Mouse (Mus musculus) limb, embryonic 12.5 days (tissue): Measurements from ENCODE around the gene Adam12. TPM values are rescaled to one million over a fixed set of nuclear protein-coding genes. Genes with fewer than 3 reads are reported as not detected.
A peak's percentile ranks its signal among the peaks of the same experiment; 100 is the strongest.

Experiments used
- ATAC-seq: fragments of 200-750 bp; cut with Nextera tagmentation; 2 replicates; pipeline ENCODE4 v1.8.0; 2017; ENCODE audit warnings: low read depth, moderate TSS enrichment; ENCODE audit not compliant: insufficient number of reproducible peaks, insufficient read depth, low FRiP score, low TSS enrichment
- H3K27ac ChIP-seq: fragments of 300-500 bp; sonication (generic); 2 replicates; pipeline ENCODE4 v1.5.1; 2016; ENCODE audit warnings: mild to moderate bottlenecking, moderate library complexity
- H3K27me3 ChIP-seq: fragments of 300-500 bp; sonication (generic); 2 replicates; pipeline ENCODE4 v1.6.1; 2016; ENCODE audit warnings: mild to moderate bottlenecking, moderate library complexity
- H3K36me3 ChIP-seq: fragments of 300-500 bp; sonication (generic); 2 replicates; pipeline ENCODE4 v1.6.1; 2016; ENCODE audit warnings: mild to moderate bottlenecking, moderate library complexity
- H3K4me1 ChIP-seq: fragments of 300-500 bp; sonication (generic); replicated peaks from 2 replicates; pipeline ENCODE4 v1.6.1; 2016
- H3K4me2 ChIP-seq: fragments of 300-500 bp; sonication (generic); 2 replicates; pipeline ENCODE4 v1.6.1; 2016; ENCODE audit warnings: mild to moderate bottlenecking, moderate library complexity
- H3K4me3 ChIP-seq: fragments of 300-500 bp; sonication (generic); replicated peaks from 2 replicates; pipeline ENCODE4 v1.5.1; 2016; ENCODE audit warnings: mild to moderate bottlenecking
- H3K9ac ChIP-seq: fragments of 300-500 bp; sonication (generic); replicated peaks from 2 replicates; pipeline ENCODE4 v1.6.1; 2016; ENCODE audit warnings: mild to moderate bottlenecking, moderate library complexity
- H3K9me3 ChIP-seq: fragments of 300-500 bp; sonication (generic); 2 replicates; pipeline ENCODE4 v1.6.1; 2016; ENCODE audit warnings: mild to moderate bottlenecking, moderate library complexity
- WGBS: fragments of 180-500 bp; shearing (Covaris S2); methylation state at CpG from one replicate; pipeline ENCODE4 v1.1.7; 2016; 5-methylcytosine and 5-hydroxymethylcytosine counted together
- polyA plus RNA-seq: library from polyadenylated mRNA; unstranded; fragments of >200 nt; fragmentation: Nextera tagmentation; extraction: Ambion mirVana; gene quantifications from 2 replicates; pipeline ENCODE4 v1.2.1, GENCODE M21; 2016

Gene Adam12
- polyA plus RNA-seq, 1 experiment from 2014 or later = 4.9 TPM

DNA sequence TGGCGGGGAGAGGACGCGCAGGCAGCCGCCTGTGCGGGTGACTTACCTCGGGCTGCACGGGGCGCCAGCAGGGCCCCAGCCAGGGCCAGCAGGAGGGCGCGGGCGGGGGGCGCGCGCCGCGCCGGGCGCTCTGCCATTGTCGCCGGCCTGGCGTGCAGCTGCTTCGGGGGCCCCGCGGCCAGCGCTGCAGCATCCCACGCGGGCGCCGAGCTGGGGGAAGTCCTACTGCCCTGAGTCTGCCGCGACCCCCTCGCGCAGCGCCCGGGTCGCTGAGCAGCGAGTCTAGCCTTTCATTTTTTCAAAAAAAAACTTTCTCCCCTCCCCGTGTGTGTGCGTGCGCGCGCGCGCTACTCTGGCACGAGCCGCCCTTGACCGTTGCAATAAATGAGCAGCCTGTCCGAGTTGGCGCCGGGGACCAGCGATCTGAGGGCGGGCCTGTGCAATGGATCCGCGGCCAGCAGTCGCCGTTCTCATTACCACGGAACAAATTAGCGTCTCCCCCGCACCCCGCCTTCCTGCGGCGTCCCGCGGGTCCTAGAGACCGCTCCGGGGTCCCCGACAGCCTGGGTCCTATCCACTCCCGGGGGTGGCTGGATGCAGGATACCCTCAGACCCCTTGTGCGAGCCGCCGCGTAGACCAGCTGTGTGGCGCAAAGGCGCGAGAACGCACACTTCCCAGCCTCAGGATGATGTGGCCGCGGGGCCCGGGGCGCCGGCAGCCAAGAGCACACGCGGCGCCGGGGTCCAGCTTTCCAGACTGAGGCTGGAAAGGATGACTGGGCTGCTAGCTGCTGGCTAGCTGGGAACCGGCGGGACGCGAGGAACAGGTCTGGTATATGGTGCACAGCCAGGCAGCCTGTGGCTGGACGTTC lies 7.0 kb downstream of the Adam12 start:
- H3K9me3 ChIP-seq = no peaks in the 10 kb centered on the region
- H3K27ac ChIP-seq = peak overlapping the region; percentile 66
- peaks cover 37% of the 10 kb centered on the region for H3K27me3 ChIP-seq
- ATAC-seq = peak; percentile 40
- H3K9ac ChIP-seq = peak overlapping the region; percentile 71
- peaks cover 21% of the 10 kb centered on the region for H3K4me1 ChIP-seq
- under 1% methylated on average over 86 of the region's 90 CpGs for WGBS
- peak overlapping the region; percentile 98 for H3K4me2 ChIP-seq
- peak overlapping the region; percentile 66 for H3K4me3 ChIP-seq
- H3K36me3 ChIP-seq = no peaks in the 10 kb centered on the region

DNA sequence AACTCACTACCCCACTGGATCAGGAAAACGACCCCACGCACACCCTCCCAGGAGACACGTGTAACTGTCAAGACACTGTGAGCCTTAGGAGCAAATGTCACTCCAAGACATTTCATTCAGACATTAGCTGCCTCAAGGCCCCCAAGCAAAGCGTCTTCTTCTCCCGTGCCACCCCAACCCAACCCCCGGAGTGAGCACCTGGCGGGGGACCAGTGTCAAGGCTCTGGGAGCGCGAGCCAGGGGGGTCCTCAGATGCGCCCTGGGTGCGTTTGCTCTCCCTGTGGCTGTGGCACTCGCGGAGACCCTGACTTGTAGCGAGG lies 7.6 kb downstream of the Adam12 start:
- H3K4me2 ChIP-seq = peak overlapping the region; percentile 98
- H3K4me1 ChIP-seq = peaks cover 21% of the 10 kb centered on the region
- H3K27ac ChIP-seq = peak overlapping the region; percentile 41; the same call in 1 of the 2 replicates
- no peaks in the 10 kb centered on the region for H3K9me3 ChIP-seq
- no peaks in the 10 kb centered on the region for H3K36me3 ChIP-seq
- WGBS = under 1% methylated on average over 14 of the region's 14 CpGs
- ATAC-seq = no peak
- peaks cover 37% of the 10 kb centered on the region for H3K27me3 ChIP-seq
- H3K9ac ChIP-seq = peak overlapping the region; percentile 71
- peak overlapping the region; percentile 66 for H3K4me3 ChIP-seq

GRCm38 (mm10) chr7:134223444-134224161 lies 8.3 kb downstream of the Adam12 start:
- peak overlapping the region; percentile 98 for H3K4me2 ChIP-seq
- H3K4me3 ChIP-seq = peak overlapping the region; percentile 66
- H3K4me1 ChIP-seq = peaks cover 21% of the 10 kb centered on the region
- 28% methylated on average over 16 of the region's 16 CpGs for WGBS
- no peaks in the 10 kb centered on the region for H3K9me3 ChIP-seq
- H3K9ac ChIP-seq = no peak overlapping the region
- H3K27me3 ChIP-seq = peaks cover 33% of the 10 kb centered on the region
- no peak overlapping the region for H3K27ac ChIP-seq
- no peak for ATAC-seq
- H3K36me3 ChIP-seq = no peaks in the 10 kb centered on the region

DNA sequence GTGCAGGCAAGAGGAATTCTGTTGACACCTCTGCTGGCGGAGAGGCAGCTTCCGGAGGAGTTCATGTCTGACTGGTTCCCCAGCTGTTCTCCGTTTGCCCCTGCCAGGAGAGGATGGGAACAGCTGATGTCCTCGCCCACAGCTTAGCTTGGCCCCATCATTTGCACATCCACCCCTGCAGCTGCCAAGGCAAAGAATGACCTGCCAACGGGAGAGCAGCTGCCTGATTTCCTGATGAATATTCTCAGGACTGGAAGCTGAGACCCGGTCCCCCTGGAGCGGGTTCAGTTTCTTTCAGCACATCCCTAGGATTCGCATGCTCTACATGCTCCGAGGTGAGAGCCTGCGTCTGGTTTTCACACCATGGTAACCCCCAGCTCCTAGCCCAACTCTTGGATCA lies 24.0 kb downstream of the Adam12 start:
- Histone ChIP-seq H3K9ac (no peak overlapping the region), H3K27ac (no peak overlapping the region), H3K4me3 (no peak overlapping the region), H3K9me3 (no peaks in the 10 kb centered on the region), H3K36me3 (no peaks in the 10 kb centered on the region), H3K4me2 (no peak overlapping the region), H3K27me3 (no peaks in the 10 kb centered on the region), H3K4me1 (no peaks in the 10 kb centered on the region)
- no peak for ATAC-seq
- 58% methylated on average over 10 of the region's 10 CpGs for WGBS

DNA sequence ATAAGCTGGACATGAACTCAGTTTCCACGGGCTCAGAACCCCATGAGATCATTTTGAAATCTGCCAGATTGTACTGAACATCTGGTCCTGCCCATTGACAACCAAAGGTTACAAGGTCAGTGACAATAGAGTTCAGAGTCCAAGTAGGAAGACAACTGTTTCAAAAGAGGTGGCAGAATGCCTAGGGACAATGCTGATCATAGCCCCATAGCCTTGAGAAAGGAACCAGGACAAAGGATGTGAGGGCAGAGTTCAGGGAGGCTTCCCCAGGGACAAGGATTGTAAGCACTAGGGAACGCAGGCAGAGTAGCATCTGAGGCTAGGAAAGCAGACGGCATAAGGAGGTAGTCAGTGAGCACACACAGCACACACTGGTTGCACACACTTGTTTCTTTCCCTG lies 38.9 kb downstream of the Adam12 start:
- H3K4me3 ChIP-seq = no peak overlapping the region
- H3K36me3 ChIP-seq = no peaks in the 10 kb centered on the region
- H3K9me3 ChIP-seq = no peaks in the 10 kb centered on the region
- no peak for ATAC-seq
- WGBS = 85% methylated on average over 3 of the region's 3 CpGs
- H3K27me3 ChIP-seq = no peaks in the 10 kb centered on the region
- no peak overlapping the region for H3K27ac ChIP-seq
- no peaks in the 10 kb centered on the region for H3K4me1 ChIP-seq
- H3K4me2 ChIP-seq = no peak overlapping the region
- no peak overlapping the region for H3K9ac ChIP-seq

- Histone ChIP-seq H3K27me3 (no peaks in the 10 kb centered on the region), H3K36me3 (no peaks in the 10 kb centered on the region), H3K9me3 (peaks cover 1% of the 10 kb centered on the region; the same call in 1 of the 2 replicates), H3K4me2 (no peak overlapping the region), H3K27ac (no peak overlapping the region), H3K4me1 (no peaks in the 10 kb centered on the region), H3K4me3 (no peak overlapping the region), H3K9ac (no peak overlapping the region)
- ATAC-seq = no peak
- WGBS = 81% methylated on average over 6 of the region's 6 CpGs
These were observed 41.8 kb downstream of the Adam12 start for GRCm38 (mm10) chr7:134190101-134190500.

GRCm38 (mm10) chr7:134188565-134188964 lies 43.4 kb downstream of the Adam12 start:
- no peaks in the 10 kb centered on the region for H3K4me1 ChIP-seq

GRCm38 (mm10) chr7:134187946-134188345 lies 44.0 kb downstream of the Adam12 start:
- Histone ChIP-seq H3K36me3 (no peaks in the 10 kb centered on the region), H3K9ac (no peak overlapping the region), H3K4me2 (no peak overlapping the region), H3K9me3 (peaks cover 5% of the 10 kb centered on the region; the same call in 1 of the 2 replicates), H3K4me1 (no peaks in the 10 kb centered on the region), H3K27me3 (no peaks in the 10 kb centered on the region), H3K4me3 (no peak overlapping the region), H3K27ac (no peak overlapping the region)
- WGBS = 63% methylated on average over 1 of the region's 1 CpGs
- no peak for ATAC-seq

More at GRCm38 (mm10) chr7:134188565-134188964, 43.4 kb downstream of the Adam12 start:
- Histone ChIP-seq H3K27me3 (no peaks in the 10 kb centered on the region), H3K9me3 (peaks cover 5% of the 10 kb centered on the region; the same call in 1 of the 2 replicates), H3K4me2 (no peak overlapping the region), H3K27ac (no peak overlapping the region), H3K36me3 (no peaks in the 10 kb centered on the region), H3K9ac (no peak overlapping the region), H3K4me3 (no peak overlapping the region)
- 85% methylated on average over 6 of the region's 6 CpGs for WGBS
- ATAC-seq = no peak

DNA sequence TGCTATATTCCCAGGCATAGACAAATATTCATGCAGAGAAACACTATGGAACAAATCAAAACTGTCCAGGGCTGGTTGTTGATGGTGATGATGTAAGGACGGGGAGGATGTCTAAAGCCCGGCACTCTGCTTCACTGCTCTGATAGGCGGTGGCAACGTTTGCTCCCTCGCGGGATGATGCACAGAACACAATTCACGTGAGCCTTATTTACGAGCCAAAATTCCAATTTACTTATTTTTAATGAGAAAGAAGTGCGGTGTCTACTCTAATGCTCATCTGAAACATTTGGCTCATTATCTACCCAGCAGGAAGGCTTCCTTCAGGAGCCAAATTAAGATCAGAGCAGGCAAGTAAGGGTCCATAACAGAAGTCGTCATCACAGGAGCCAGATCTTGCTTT lies 45.4 kb downstream of the Adam12 start:
- Histone ChIP-seq H3K4me1 (no peaks in the 10 kb centered on the region), H3K27me3 (no peaks in the 10 kb centered on the region), H3K9ac (no peak overlapping the region), H3K4me2 (no peak overlapping the region), H3K27ac (no peak overlapping the region), H3K9me3 (peaks cover 5% of the 10 kb centered on the region; the same call in 1 of the 2 replicates), H3K36me3 (no peaks in the 10 kb centered on the region), H3K4me3 (no peak overlapping the region)
- no peak for ATAC-seq
- WGBS = 75% methylated on average over 10 of the region's 10 CpGs

- no peak overlapping the region for H3K4me3 ChIP-seq
- ATAC-seq = no peak
- H3K36me3 ChIP-seq = no peaks in the 10 kb centered on the region
- H3K9me3 ChIP-seq = peaks cover 5% of the 10 kb centered on the region; the same call in 1 of the 2 replicates
- no peak overlapping the region for H3K27ac ChIP-seq
- no peaks in the 10 kb centered on the region for H3K27me3 ChIP-seq
- H3K9ac ChIP-seq = no peak overlapping the region
- WGBS = 91% methylated on average over 4 of the region's 4 CpGs
- no peaks in the 10 kb centered on the region for H3K4me1 ChIP-seq
- no peak overlapping the region for H3K4me2 ChIP-seq
These were observed 46.2 kb downstream of the Adam12 start for GRCm38 (mm10) chr7:134185751-134186150.

GRCm38 (mm10) chr7:134181717-134182116 lies 50.2 kb downstream of the Adam12 start:
- Histone ChIP-seq H3K9ac (no peak overlapping the region), H3K4me3 (no peak overlapping the region), H3K4me1 (no peaks in the 10 kb centered on the region), H3K36me3 (no peaks in the 10 kb centered on the region), H3K9me3 (peaks cover 5% of the 10 kb centered on the region; the same call in 1 of the 2 replicates), H3K27me3 (no peaks in the 10 kb centered on the region), H3K4me2 (no peak overlapping the region), H3K27ac (no peak overlapping the region)
- 79% methylated on average over 1 of the region's 1 CpGs for WGBS
- no peak for ATAC-seq
